Mouse (Mus musculus): Measurements from ENCODE around the gene 1700003F12Rik.

GRCm38 (mm10) chr2:154538310-154538709 lies 8.6 kb upstream of the 1700003F12Rik start:
- TF ChIP-seq CTCF (IDR thresholded peaks at IDR 0.05; ENCODE audit: control insufficient read depth, insufficient read depth, insufficient replicate concordance, low read depth, low read length) (no peak), POLR2A (IDR thresholded peaks at IDR 0.05; ENCODE audit: control insufficient read depth, low read depth, low read length) (no peak)
